Mouse (Mus musculus) thymus, postnatal 14 days (tissue): ENCODE measurements at regions not wholly inside any gene's neighbourhood (a gene's known extent, or its start where the extent isn't known, plus 50 kb on each side); places are given as distances from the start of the nearest gene placed in this dataset.

Experiments
- DNase-seq: peaks from one replicate; pipeline ENCODE4 v3.0.0; 2021

DNA sequence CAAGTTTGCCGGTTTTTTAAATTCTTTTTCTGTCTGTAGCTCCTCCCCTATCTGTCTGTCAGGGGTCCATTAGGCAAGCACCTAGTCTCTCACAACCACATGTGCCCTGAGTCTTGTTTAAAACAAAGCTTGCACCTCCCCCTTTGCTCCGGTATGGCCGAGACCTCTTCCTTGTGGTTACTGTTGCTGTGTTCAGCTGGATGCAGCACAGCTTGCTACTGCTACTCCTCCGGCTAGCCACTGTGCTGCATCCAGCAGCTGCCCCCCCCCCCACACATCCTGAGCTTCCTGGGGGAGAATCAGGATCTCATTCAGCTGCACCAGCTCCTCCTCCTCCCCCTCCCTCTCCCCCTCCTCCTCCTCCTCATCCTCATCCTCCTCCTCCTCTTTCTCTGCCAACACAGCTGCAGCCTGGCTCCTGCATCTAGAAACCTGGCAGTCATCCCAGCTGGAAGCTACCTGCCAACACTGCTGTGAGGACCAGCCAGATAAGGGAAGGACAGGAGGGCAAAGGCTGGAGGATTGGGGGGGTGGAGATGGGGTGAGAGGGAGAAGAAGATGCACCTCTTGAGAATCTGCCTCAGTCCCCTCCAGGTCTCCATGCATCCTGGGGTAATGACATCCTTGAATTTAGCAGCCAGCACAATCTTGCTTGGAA, 114.8 kb upstream of the Tmem260 start:
- DNase-seq = peak; percentile 23

DNA sequence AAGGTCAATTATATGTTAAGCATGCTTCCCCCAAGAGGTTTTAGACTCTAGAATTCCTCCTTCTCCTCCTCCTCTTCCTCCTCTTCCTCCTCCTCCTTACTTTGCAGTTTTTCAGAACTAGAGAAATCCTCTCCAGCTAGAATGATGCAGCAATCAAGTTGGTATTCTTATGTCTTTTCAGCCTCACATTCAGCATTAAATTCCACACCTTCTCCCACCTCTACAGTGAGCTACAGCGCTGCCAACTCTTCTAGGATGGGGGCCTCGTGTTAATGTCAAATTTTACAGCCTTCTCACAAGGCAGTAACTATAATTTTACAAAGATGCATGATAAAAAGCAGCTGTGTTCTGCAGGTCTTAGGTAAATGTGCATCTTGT, 114.3 kb upstream of the Tmem260 start:
- DNase-seq = no peak

DNA sequence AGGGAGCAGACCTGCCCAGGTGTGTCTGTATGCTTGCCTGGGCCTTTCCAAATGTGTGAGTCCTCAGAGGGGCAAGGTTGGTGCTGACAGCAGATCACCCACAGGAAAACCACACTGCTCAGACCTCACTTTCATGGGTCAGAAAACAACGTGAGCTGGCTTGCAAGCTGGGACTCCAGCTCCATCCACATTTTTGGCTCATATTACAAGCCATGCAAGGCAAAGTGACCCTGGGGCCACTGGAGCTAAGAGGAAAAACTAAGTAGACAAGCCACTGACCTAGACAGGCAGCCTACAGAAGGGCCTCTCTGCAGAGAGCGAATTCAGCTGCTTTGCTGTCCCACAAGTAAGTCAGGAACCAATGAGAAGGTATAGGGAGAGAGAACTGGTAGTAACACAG, 113.7 kb upstream of the Tmem260 start:
- DNase-seq = no peak

DNA sequence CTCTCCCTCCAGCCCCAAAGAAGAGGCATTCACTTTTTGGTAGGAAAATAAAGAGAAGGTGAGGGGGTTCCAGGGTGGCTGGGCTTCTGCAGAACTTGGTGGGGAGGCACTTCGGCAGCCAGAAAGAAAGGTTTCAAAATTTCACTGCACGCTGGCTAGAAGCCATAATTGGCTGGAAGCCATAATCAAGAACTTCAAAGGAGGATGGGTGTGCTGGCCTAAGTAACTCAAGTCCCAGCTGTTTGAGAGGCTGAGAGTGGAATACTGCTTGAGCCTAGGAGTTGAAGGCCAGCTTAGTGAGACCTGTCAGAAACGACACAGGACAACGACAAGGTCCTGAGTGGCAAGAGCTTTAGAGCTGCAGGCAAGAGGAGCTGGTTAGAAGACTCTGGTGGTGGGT, 113.3 kb upstream of the Tmem260 start:
- DNase-seq = no peak

DNA sequence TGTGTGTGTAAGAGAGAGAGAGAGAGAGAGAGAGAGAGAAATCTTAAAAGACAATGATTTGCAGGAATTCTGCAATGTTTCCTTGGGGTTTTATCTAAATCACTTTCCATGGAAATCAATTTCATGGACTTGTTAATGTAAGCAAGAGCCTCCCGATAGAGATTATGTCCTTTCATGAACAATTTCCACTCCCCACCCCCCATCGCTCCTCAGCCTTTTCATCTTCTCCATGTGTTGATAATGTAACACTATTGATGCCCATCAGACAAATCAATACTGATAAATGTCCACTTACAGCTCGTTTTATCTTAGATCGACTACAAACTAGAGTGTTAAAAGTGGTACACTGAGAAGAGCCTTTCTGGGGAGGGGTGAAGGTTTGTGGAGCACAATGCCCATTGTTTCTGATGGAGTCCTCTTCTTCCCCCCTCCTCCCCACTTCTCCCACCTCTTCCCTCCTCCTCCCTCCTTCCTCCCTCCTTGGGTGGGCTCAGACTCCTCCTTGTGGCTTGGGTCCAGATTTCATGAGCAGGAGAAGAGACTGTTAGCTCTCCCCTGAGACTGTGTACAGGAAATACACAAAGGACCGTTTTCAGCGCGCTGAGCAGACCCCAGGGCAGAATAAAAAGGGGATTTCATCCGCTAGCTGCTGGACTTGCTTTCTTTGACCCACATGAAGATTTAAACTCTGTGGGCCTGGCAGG, 111.7 kb upstream of the Tmem260 start:
- DNase-seq = no peak

DNA sequence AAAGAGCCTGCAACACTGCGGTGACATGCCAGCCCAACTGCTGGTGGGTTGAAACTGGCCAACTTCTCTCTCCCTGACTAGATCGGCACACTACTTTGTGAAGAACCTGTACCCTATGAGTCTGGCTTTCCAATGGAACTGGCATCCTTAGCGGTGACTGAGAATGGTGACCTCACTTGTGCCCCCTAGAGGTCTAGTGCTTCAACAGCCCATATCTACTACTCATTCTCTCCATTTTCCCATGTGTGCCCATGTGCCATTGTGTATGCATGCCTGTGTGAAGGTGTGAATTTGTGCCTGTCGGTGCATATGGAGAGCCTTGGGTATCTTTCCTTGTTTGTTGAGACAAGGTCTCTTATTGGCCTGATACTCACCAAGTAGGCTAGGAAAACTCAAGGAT, 106.5 kb upstream of the Tmem260 start:
- DNase-seq = peak; percentile 9

DNA sequence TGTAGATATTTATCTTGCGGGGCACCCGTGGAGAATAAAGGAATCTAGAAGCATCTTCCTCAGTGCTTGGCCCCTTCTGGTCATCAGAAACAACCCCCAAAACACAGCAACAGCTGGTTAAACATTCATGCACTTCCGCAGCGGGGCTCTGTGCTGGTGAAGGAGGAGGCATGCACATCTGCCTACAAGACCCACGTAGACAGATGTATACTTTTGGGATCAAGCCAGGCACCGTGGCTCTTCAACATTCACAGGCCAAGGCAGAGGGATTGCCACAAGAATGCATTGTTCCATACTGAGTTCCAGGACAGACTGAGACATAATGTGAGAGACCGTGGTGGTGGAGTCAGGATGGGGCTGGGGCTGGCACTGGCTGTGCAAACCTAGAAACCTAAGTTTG, 103.0 kb upstream of the Tmem260 start:
- no peak for DNase-seq

DNA sequence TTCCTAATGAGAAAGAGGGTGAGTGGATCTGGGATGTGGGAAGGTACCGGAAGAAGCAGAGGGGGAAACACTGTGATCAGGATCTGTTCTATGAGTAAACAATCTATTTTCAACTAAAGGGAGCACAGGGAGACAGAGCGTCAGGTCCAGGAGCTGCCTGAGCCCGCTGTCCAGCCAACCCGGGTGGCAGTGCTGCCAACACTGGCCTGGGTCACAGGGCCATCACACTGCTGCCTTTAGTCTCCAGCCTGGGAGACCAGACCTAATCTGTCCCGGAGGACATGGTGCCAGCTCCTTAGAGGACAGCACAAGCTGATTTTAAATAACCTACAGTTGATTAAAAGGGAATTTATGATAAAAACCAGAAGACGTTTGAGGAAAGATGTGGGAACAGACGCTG, 100.0 kb upstream of the Tmem260 start:
- no peak for DNase-seq

DNA sequence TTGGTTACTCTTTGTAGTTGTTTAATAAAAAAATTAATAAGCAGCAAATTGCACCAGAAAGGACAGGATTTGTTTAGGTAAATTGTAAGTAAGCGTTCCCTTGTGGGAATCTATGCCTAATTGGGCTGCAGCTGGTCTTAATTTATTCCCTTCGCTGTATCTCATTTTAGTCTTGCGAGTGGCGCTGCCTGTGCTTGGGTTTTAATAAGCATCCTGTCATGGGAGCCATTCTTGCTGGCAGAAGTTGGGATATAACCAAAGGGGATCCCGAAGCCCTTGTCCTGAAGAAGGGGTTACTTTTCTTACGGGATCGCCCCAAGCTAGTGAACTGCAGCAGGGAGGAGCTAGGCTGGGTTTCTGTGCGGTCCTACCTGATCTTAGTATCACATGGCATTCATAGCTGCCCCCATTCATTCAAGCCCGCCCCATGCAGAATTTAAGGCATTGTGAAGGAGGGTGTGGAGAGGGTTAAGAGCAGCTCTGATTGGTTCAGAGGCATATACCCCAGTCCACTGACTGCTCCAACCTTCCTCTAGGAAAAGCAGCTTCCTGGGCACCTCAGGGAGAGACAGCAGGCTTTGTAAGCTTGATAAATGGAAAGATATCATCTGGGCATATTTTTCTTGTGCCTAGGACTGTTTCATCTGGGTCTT, 96.4 kb upstream of the Tmem260 start:
- no peak for DNase-seq

DNA sequence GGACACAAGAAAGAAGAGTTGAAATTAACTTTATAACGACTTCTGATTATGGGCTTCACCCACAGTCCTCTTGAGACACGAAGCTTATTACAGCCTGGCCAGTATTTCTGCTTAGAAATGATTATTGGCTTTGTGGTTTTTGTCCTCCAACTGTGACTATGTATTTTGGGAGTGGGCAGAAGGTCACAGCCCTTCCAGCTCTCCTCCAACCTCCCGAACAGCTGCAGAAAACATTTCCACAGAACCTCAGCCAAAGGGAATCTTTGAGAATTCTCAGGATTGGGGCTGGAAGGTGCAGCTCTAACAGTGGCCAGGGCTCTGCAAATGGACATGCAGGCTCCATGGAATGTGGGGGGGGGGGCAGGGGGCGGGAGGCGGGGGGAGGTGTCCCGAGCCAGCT, 94.3 kb upstream of the Tmem260 start:
- no peak for DNase-seq

DNA sequence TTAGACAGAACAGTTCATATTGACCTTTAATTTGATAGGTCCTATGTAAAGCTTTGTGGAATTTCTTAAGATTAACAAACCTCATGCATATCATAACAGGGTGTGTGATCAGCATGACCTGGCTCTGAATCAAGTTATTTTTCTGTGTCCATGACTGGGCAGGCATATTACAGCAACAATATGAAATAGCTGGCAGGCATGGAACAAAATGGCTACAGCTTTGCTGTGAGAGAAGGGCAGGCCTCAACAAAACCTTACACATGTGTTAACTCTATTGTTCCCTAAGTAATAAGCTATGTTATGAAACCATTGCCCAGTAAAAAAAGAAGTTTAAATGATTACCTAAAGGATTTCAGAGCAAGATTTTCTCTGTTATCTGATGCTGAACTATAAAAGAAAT, 93.1 kb upstream of the Tmem260 start:
- no peak for DNase-seq

DNA sequence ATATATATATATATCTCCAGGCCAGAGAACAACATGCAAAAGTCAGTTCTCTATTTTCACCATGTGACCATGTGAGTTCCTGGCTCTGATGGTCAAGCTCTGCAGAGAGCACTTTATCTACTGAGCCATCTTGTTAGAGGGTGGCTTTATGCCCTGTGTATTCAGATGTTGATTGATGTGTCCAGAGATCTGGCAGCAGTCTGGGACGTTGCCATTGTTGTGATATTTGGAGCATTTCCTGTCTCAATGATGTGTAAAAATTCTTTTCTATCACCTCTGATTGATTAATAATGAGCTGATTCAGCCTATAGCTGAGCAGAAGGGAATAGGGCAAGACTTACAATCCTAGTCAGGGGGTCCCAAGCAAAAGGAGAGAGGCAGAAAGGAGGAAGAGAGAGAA, 91.7 kb upstream of the Tmem260 start:
- no peak for DNase-seq

DNA sequence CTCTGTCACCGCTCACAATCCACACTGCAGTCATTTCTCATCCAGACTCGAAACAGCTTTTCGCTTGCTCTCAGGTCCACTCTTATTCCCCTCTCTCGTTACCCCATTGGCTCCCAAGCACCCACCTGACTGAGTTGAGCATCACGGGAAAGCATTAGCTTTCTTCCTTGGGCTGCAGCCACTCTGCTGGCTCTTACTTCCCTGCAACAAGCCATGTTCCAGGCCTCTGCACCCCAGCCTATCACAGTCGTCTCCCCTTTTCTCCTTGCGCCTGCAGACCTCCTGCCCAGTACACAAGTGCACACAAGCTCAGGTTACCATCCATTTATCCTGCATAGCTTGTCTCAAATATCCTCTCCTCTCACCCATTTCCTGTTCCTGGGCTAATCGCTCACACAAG, 88.5 kb upstream of the Tmem260 start:
- no peak for DNase-seq

DNA sequence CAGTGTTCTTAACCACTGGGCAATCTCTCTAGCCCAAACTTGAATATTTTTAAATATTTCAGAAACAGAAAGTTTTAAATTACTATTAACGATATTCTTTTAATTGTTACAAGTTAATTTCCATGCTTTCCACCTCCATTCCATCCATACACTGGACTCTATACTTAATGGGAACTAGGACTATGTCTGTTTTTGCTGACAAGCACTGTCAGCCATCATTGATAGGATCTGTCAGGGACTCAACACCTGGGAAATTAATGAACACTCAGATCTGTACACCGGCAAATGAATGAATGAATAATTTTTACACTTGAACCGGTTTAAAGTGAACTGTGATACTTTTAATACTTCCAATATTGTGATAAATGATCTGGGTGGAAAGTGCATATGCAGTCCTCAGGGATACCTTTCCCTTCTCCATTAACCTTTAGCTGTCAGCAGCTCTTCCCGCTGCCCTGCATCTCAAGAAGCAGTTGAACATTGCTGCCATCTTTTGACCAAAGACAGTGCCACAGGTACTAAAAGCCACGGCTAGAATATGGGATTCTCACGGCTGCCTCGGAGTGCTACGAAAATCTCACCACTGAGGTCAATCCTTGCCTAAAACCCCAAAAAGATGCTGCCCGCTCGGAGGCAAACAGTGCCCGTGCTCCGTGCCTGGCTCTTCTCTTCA, 87.3 kb upstream of the Tmem260 start:
- peak; percentile 29 for DNase-seq

DNA sequence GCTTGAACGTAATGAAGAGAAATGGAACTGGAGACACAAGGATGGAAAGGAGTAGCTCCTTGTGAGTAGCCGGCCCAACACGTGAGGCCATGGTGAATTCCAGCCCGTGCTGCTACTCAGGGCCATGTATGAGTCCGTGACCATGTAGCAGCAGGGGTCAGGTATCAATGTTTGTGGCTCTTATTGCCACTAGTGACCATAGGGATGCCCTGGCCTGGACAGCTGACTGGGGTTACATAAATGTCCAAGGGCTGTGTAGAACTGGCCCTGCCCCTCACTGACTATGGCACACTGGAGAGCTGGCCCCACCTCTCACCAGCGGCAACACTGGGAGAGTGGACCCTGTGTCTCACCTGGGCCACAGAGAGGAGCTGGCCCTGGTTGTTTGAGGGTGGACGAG, 84.1 kb upstream of the Tmem260 start:
- DNase-seq = no peak

DNA sequence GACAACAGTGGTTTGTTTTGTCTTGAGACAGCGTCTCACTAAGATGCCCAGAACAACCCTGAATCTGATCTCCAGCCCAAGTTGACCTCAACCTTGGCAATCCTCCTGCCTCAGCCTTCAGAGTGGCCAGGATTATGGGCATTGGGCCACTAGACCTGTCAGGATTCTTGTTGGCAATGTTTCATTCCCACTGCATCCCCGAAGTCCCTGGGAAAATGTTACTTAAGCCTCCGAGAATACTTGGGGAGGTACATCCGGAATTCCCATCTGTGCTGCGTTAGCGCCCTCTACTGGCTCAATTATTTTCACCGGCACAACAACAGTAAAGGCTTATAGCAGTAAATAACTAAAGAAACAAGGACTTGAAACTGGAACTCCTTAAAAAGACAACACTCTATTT, 78.9 kb upstream of the Tmem260 start:
- peak; percentile 73 for DNase-seq

DNA sequence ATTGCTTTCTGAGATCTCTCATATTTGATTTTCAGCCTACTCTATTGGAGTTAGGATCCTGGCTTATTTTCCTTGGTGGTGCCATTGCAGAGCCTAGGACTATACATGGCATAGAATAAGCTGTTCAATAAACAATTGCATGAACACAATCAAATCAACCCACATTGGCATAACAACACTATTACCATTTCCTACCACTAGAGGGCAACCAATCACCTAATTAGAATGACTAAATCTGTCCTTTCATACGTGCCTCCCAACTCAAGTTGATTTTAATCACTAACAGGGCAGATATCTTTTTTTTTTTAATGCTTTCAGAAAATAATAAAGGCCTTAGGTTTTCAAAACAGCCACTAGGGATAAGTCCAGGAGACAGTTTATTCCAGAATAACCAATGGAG, 75.6 kb upstream of the Tmem260 start:
- peak; percentile 47 for DNase-seq

DNA sequence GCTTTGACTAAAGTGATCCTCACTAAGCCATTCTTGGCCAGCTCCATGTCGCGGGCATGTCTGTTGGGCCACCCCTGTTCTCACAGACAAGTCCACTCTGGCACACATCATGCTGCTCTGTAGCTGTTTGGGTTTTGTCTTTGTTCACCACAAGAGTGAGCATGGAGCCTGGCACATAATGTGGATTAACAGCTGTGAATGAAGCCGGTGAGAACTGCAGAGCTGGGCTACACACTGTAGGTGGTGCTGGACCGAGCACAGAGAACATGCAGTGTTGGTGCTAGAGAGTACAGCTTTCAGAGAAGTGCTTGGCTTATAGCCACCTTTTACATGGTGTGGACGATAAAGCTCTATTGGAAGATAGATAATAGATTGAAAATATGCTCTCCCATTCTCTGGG, 74.2 kb upstream of the Tmem260 start:
- peak; percentile 54 for DNase-seq

DNA sequence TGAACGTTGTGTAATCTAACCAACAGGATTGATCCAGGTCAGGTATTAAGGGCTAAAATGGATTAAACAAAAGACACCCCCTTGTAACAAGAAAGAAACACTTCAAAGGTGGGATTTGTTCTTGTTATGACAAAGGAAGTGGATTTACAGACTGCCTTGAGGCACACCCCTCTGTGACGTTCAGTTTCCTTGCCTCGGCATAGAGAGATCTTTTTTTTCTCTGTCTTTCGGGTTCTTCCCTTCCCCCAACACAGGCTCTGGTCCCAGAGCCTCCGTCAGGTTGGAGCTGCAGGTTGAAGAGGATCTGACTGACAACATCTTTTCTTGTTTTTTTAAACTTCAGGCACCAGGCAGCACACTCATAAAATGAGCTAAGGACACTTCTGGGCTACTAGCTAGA, 69.8 kb upstream of the Tmem260 start:
- peak; percentile 62 for DNase-seq
